Mouse (Mus musculus) ES-Bruce4 (cell line): ENCODE measurements at regions not wholly inside any gene's neighbourhood (a gene's known extent, or its start where the extent isn't known, plus 50 kb on each side); places are given as distances from the start of the nearest gene placed in this dataset.

ENCODE experiments used
- CTCF ChIP-seq: IDR thresholded peaks from one replicate; pipeline ENCODE4 v1.8.1; 2011; ENCODE audit warnings: low read depth, low read length
- POLR2A ChIP-seq: IDR thresholded peaks from one replicate; pipeline ENCODE4 v1.8.1; 2011; ENCODE audit warnings: low read length; ENCODE audit not compliant: insufficient read depth

GRCm38 (mm10) chr7:129819651-129820050 is 228.0 kb downstream of the Wdr11 start:
- TF ChIP-seq CTCF (no peak), POLR2A (no peak)
